Mouse (Mus musculus): ENCODE results near the gene Slc6a9. TPM values are rescaled to one million over a fixed set of nuclear protein-coding genes. Genes with fewer than 3 reads are reported as not detected.

Gene Slc6a9
- total and polyA plus RNA-seq, 3 experiments: 1.3 to 34.8 (median 4.4) TPM

DNA sequence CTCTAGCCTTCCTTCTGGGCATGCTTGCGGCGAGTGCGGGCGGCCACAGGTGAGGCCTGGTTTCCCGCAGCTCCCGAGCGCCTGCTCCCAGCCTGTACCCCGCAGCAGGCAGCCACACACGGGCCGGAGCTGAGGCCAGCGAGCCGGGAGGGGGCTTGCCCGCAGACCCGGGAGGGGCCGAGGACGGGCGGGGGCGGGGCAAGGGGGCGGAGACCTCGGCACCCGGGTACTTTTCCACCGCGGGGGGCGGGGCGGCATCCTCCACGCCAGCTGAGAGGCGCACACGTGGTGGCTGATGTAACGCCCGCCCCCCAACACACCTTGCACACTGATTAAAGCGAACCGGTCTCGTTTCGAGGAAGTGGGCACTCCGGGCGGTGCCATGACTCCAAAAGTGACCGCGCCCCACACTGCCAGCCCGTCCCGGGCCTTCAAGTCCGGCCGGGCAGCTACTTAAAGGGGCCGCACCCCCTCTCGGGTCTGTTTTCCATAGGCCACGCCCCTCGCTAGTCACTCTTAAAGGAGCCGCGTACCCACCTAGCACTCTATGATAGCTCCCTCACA, 2.0 kb downstream of the Slc6a9 start:
- Histone ChIP-seq H3K4me1 (ENCODE audit: insufficient read depth, low read depth, low read length) (peaks cover 62% of the 10 kb centered on the region), H3K4me3 (ENCODE audit: low read depth, low read length) (peak overlapping the region; percentile 74), H3K27me3 (ENCODE audit: insufficient read depth, low read length) (peaks cover 25% of the 10 kb centered on the region), H3K36me3 (replicated peaks) (no peaks in the 10 kb centered on the region), H3K9me3 (replicated peaks) (no peaks in the 10 kb centered on the region)
- DNase-seq (ENCODE audit: low spot score) (peak; percentile 88), ATAC-seq (ENCODE audit: extremely low read depth, insufficient number of reproducible peaks, low FRiP score, poor library complexity, severe bottlenecking) (peak; percentile 48)
- TF ChIP-seq POLR2AphosphoS5 (IDR thresholded peaks at IDR 0.05; ENCODE audit: insufficient replicate concordance, low read depth, low read length) (no peak), GATA2 (IDR thresholded peaks at IDR 0.05; ENCODE audit: borderline replicate concordance, low read depth, low read length) (no peak), CTCF (IDR thresholded peaks at IDR 0.05; ENCODE audit: low read depth, low read length) (no peak), TAL1 (conservative IDR thresholded peaks at IDR 0.05; ENCODE audit: low read depth, low read length) (no peak), GATA1 (IDR thresholded peaks at IDR 0.05; ENCODE audit: borderline replicate concordance, low read length) (no peak)

DNA sequence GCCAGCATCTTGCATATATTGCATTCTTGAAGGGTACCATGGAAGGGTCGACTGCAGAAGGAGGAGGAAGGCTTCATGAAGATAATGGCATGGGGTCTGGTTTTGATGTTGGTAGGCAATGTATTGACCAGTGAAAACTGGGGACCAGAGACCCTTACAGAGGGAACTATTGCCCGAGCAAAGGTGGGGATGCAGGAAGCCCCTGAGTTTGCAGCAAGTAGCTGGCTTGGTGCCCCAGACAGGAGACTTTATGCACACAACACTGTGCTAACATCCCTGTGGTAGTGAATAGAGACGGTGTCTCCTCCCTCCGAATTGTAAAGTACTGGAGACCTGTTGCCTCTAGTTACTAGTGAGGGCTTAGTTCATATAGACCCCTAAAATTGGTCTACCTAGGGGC, 3.0 kb downstream of the Slc6a9 start:
- Histone ChIP-seq H3K4me1 (ENCODE audit: insufficient read depth, low read depth, low read length) (peaks cover 52% of the 10 kb centered on the region), H3K4me3 (ENCODE audit: low read depth, low read length) (no peak overlapping the region), H3K9me3 (replicated peaks) (no peaks in the 10 kb centered on the region), H3K36me3 (replicated peaks) (no peaks in the 10 kb centered on the region), H3K27me3 (ENCODE audit: insufficient read depth, low read length) (peaks cover 25% of the 10 kb centered on the region)
- TF ChIP-seq GATA1 (IDR thresholded peaks at IDR 0.05; ENCODE audit: borderline replicate concordance, low read length): no peak
- TF ChIP-seq TAL1 (conservative IDR thresholded peaks at IDR 0.05; ENCODE audit: low read depth, low read length): no peak
- no peak for TF ChIP-seq POLR2AphosphoS5 (IDR thresholded peaks at IDR 0.05; ENCODE audit: insufficient replicate concordance, low read depth, low read length)
- ATAC-seq (ENCODE audit: extremely low read depth, insufficient number of reproducible peaks, low FRiP score, poor library complexity, severe bottlenecking): no peak
- no peak for DNase-seq (ENCODE audit: low spot score)

DNA sequence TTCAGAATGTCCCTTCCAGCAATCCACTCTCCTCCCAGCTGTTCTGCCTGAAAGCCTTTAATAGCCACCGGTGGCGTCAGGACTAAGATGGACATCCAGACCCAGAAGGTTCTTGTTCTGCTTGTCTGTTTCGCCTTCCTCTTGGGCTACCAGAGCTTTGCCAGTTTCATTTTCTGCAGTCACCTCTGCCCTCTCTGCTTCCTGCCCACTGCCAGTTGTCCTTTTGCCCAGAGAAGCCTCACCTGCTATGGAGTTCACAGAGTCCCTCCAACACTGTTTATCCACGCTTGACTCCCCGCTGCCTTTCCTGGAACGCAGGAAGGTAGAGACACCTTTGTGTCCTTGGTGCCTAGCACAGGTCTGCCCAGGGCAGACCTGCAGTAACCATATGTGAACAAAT, 5.1 kb downstream of the Slc6a9 start:
- Histone ChIP-seq H3K4me3 (ENCODE audit: low read depth, low read length) (no peak overlapping the region), H3K9me3 (replicated peaks) (no peaks in the 10 kb centered on the region), H3K4me1 (ENCODE audit: insufficient read depth, low read depth, low read length) (peaks cover 32% of the 10 kb centered on the region), H3K27me3 (ENCODE audit: insufficient read depth, low read length) (peaks cover 24% of the 10 kb centered on the region), H3K36me3 (replicated peaks) (no peaks in the 10 kb centered on the region)
- no peak for TF ChIP-seq POLR2AphosphoS5 (IDR thresholded peaks at IDR 0.05; ENCODE audit: insufficient replicate concordance, low read depth, low read length)
- no peak for TF ChIP-seq GATA2 (IDR thresholded peaks at IDR 0.05; ENCODE audit: borderline replicate concordance, low read depth, low read length)
- TF ChIP-seq CTCF (IDR thresholded peaks at IDR 0.05; ENCODE audit: low read depth, low read length): no peak
- no peak for TF ChIP-seq TAL1 (conservative IDR thresholded peaks at IDR 0.05; ENCODE audit: low read depth, low read length)
- TF ChIP-seq GATA1 (IDR thresholded peaks at IDR 0.05; ENCODE audit: borderline replicate concordance, low read length): no peak
- ATAC-seq (ENCODE audit: extremely low read depth, insufficient number of reproducible peaks, low FRiP score, poor library complexity, severe bottlenecking): no peak
- DNase-seq (ENCODE audit: low spot score): no peak

DNA sequence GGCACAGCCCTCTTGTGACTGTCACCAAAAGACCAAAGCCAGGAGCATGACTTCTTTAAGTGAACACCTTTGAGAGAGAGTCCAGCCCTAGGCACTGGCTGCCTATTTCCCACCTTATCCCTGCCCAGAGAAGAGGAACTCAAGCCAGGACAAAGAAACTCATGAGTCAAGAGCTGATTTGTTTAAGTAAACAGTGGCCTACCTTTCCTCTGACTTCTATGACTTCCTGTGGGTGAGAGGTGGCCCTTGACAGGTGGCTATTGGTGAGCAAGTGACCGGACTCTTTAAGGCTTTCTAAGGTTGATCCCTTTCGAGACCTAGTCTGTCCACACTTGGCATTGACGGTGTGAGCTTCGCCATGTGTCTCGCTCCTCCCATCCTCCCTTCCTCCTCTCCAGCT, 6.5 kb downstream of the Slc6a9 start:
- DNase-seq (ENCODE audit: low spot score) (no peak), ATAC-seq (ENCODE audit: extremely low read depth, insufficient number of reproducible peaks, low FRiP score, poor library complexity, severe bottlenecking) (no peak)
- peaks cover 21% of the 10 kb centered on the region for H3K4me1 ChIP-seq (ENCODE audit: insufficient read depth, low read depth, low read length)
- no peaks in the 10 kb centered on the region for H3K9me3 ChIP-seq (replicated peaks)
- no peak for TF ChIP-seq GATA2 (IDR thresholded peaks at IDR 0.05; ENCODE audit: borderline replicate concordance, low read depth, low read length)
- no peak for TF ChIP-seq TAL1 (conservative IDR thresholded peaks at IDR 0.05; ENCODE audit: low read depth, low read length)
- TF ChIP-seq GATA1 (IDR thresholded peaks at IDR 0.05; ENCODE audit: borderline replicate concordance, low read length): no peak
- TF ChIP-seq POLR2AphosphoS5 (IDR thresholded peaks at IDR 0.05; ENCODE audit: insufficient replicate concordance, low read depth, low read length): no peak
- H3K4me3 ChIP-seq (ENCODE audit: low read depth, low read length): no peak overlapping the region
- peaks cover 28% of the 10 kb centered on the region for H3K27me3 ChIP-seq (ENCODE audit: insufficient read depth, low read length)
- H3K36me3 ChIP-seq (replicated peaks): peaks cover 6% of the 10 kb centered on the region

DNA sequence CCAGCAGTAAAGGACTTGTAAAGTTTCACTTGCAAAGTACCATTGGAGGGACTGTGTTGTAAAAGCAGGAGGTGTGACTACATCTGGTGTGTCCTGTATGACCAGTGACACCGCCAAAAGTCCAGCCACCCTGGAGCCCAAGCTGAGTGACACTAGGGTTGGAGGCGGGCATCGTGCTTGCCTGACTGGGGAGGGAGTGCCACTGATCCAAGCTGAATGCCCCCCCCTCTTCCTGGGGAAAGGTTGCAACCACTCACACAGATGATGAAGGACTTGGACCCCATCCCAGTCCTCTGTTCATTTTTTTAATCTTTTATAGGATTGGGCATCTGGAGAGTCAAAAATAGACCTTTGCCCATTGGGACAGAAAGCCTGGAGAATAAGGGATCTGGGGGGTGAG, 7.3 kb downstream of the Slc6a9 start:
- Histone ChIP-seq H3K27me3 (ENCODE audit: insufficient read depth, low read length) (peaks cover 28% of the 10 kb centered on the region), H3K9me3 (replicated peaks) (no peaks in the 10 kb centered on the region), H3K36me3 (replicated peaks) (peaks cover 9% of the 10 kb centered on the region), H3K4me3 (ENCODE audit: low read depth, low read length) (no peak overlapping the region), H3K4me1 (ENCODE audit: insufficient read depth, low read depth, low read length) (peaks cover 14% of the 10 kb centered on the region)
- DNase-seq (ENCODE audit: low spot score) (no peak), ATAC-seq (ENCODE audit: extremely low read depth, insufficient number of reproducible peaks, low FRiP score, poor library complexity, severe bottlenecking) (no peak)
- no peak for TF ChIP-seq TAL1 (conservative IDR thresholded peaks at IDR 0.05; ENCODE audit: low read depth, low read length)
- no peak for TF ChIP-seq POLR2AphosphoS5 (IDR thresholded peaks at IDR 0.05; ENCODE audit: insufficient replicate concordance, low read depth, low read length)
- no peak for TF ChIP-seq GATA1 (IDR thresholded peaks at IDR 0.05; ENCODE audit: borderline replicate concordance, low read length)
- TF ChIP-seq GATA2 (IDR thresholded peaks at IDR 0.05; ENCODE audit: borderline replicate concordance, low read depth, low read length): no peak
- TF ChIP-seq CTCF (IDR thresholded peaks at IDR 0.05; ENCODE audit: low read depth, low read length): no peak

DNA sequence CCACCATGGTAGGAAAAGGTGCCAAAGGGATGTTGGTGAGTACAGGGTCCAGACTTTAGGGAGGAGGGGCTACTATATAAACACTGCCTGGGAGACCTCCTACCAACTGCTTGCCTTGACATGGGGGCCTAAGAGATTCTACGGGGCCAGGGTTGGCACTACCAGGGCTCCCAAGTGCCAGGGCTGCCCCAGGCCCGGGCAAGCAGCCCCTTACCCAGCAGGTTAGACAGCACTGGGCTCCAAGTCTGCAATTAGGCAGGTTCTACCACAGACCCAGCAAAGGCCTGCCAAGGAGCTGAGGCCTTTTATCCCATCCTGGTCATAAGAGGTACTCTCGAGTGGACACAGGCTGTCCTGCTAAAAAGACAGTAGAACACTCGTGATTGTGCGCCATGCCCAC, 8.8 kb downstream of the Slc6a9 start:
- H3K9me3 ChIP-seq (replicated peaks): no peaks in the 10 kb centered on the region
- H3K4me3 ChIP-seq (ENCODE audit: low read depth, low read length): no peak overlapping the region
- peaks cover 26% of the 10 kb centered on the region for H3K27me3 ChIP-seq (ENCODE audit: insufficient read depth, low read length)
- no peak for DNase-seq (ENCODE audit: low spot score)
- ATAC-seq (ENCODE audit: extremely low read depth, insufficient number of reproducible peaks, low FRiP score, poor library complexity, severe bottlenecking): no peak
- peaks cover 3% of the 10 kb centered on the region; the same call in 1 of the 2 replicates for H3K4me1 ChIP-seq (ENCODE audit: insufficient read depth, low read depth, low read length)
- TF ChIP-seq GATA2 (IDR thresholded peaks at IDR 0.05; ENCODE audit: borderline replicate concordance, low read depth, low read length): no peak
- no peak for TF ChIP-seq TAL1 (conservative IDR thresholded peaks at IDR 0.05; ENCODE audit: low read depth, low read length)
- no peak for TF ChIP-seq CTCF (IDR thresholded peaks at IDR 0.05; ENCODE audit: low read depth, low read length)
- no peak for TF ChIP-seq GATA1 (IDR thresholded peaks at IDR 0.05; ENCODE audit: borderline replicate concordance, low read length)
- peaks cover 12% of the 10 kb centered on the region for H3K36me3 ChIP-seq (replicated peaks)
